21 mouse cellular contexts compared by ENCODE assay signal in the genomic region with DNA sequence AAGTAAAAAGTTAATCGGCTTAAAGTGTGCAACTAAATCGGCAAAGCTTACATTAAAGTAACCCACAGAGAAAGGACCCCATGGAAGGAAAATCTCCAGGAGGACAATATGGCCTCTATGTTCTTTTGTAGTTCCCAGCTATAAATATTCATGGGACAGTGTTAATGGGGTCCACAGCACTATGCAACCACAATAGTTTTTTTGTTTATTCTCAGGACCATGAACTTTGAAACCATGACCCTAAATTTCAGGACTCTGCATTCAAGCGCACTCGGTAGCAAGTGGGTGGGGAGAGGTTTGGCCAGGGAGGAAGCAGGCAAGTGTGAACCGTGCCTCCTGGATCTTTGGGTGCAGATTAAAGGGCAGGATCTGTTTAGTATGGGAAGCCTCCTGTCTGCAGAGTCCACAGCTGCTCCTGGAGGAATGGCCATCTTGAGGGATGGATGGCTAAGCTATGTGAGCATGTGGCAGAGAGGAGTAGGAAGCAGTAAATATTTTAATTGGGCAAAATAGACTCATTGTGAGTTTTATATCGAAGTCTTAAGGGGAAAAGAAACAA. TPM values are rescaled to one million over a fixed set of nuclear protein-coding genes. Genes with fewer than 3 reads are reported as not detected.
DNase-seq lines count a peak whose midpoint lies in the region; ATAC-seq lines count a peak whose summit lies in the region.
"Had no signal": no experiment of that assay in that cellular context is flagged by ENCODE, and none has a peak within 500 bp of the region (broad histone marks: within the 10 kb centered on the region; RNA-seq: fewer than 3 reads in every experiment).

No protein-coding gene starts in this region.

- H3K27ac ChIP-seq in hindbrain, embryonic 11.5 days (ENCODE audit: low read depth, low read length), result peak overlapping the region; percentile 63
- H3K27ac ChIP-seq in hindbrain, embryonic 14.5 days, result no peak overlapping the region
- no peak overlapping the region for H3K27ac ChIP-seq in forebrain, embryonic 13.5 days
- no peak overlapping the region for H3K27ac ChIP-seq in hindbrain, embryonic 13.5 days
- no peak overlapping the region for H3K27ac ChIP-seq in midbrain, embryonic 16.5 days (ENCODE audit: low read length)
- H3K27ac ChIP-seq: gastrocnemius, adult 2 months; heart, embryonic 15.5 days; limb, embryonic 15.5 days had no signal

- no peak overlapping the region for H3K4me2 ChIP-seq in hindbrain, embryonic 11.5 days (replicated peaks; ENCODE audit: low read depth, low read length)
- no peak overlapping the region for H3K4me2 ChIP-seq in hindbrain, embryonic 14.5 days (replicated peaks)
- no peak overlapping the region for H3K4me2 ChIP-seq in forebrain, embryonic 13.5 days
- H3K4me2 ChIP-seq in hindbrain, embryonic 13.5 days, result no peak overlapping the region
- no peak overlapping the region for H3K4me2 ChIP-seq in midbrain, embryonic 16.5 days (ENCODE audit: low read length)
- H3K4me2 ChIP-seq: heart, embryonic 15.5 days; limb, embryonic 15.5 days had no signal

- DNase-seq in hindbrain, embryonic 11.5 days (ENCODE audit: low spot score), result peak; percentile 39
- no peak for DNase-seq in hindbrain, embryonic 14.5 days (ENCODE audit: low spot score)
- no peak for DNase-seq in right cerebral cortex, postnatal 25 days
- DNase-seq in right cerebral cortex, postnatal 14 days, result no peak
- DNase-seq: adrenal gland, postnatal 25 days; cerebellum, adult 2 months; gastrocnemius, adult 2 months; heart, adult 18-20 months; kidney, adult 8-10 months; kidney, postnatal 36 days; lung, postnatal 4 days; right cerebral cortex, adult 18-20 months; spleen, adult 18-20 months had no signal

- no peak overlapping the region for H3K4me3 ChIP-seq in hindbrain, embryonic 11.5 days (ENCODE audit: low read depth, low read length)
- no peak overlapping the region for H3K4me3 ChIP-seq in hindbrain, embryonic 14.5 days (replicated peaks; ENCODE audit: low read length)
- H3K4me3 ChIP-seq in forebrain, embryonic 13.5 days, result no peak overlapping the region
- no peak overlapping the region for H3K4me3 ChIP-seq in hindbrain, embryonic 13.5 days
- H3K4me3 ChIP-seq in midbrain, embryonic 16.5 days (ENCODE audit: low read depth, low read length), result no peak overlapping the region
- H3K4me3 ChIP-seq: gastrocnemius, adult 2 months; heart, embryonic 15.5 days; limb, embryonic 15.5 days had no signal

- 0 out of 2 replicates have a peak, but pooled peaks cover 3% of the 10 kb centered on the region for H3K27me3 ChIP-seq in hindbrain, embryonic 11.5 days (ENCODE audit: control insufficient read depth, insufficient read depth, low read length)
- H3K27me3 ChIP-seq in hindbrain, embryonic 14.5 days (ENCODE audit: control insufficient read depth, insufficient read depth, low read length), result no peaks in the 10 kb centered on the region
- peaks cover 78% of the 10 kb centered on the region for H3K27me3 ChIP-seq in forebrain, embryonic 13.5 days
- H3K27me3 ChIP-seq in hindbrain, embryonic 13.5 days, result 0 out of 2 replicates have a peak, but pooled peaks cover 16% of the 10 kb centered on the region
- peaks cover 18% of the 10 kb centered on the region for H3K27me3 ChIP-seq in midbrain, embryonic 16.5 days (ENCODE audit: control insufficient read depth, insufficient read depth, low read depth, low read length)
- H3K27me3 ChIP-seq: heart, embryonic 15.5 days; limb, embryonic 15.5 days had no signal

- H3K4me1 ChIP-seq in hindbrain, embryonic 11.5 days (replicated peaks; ENCODE audit: control insufficient read depth, insufficient read depth, low read length), result peaks cover 4% of the 10 kb centered on the region; the same call in 1 of the 2 replicates
- peaks cover 15% of the 10 kb centered on the region for H3K4me1 ChIP-seq in hindbrain, embryonic 14.5 days (replicated peaks; ENCODE audit: control insufficient read depth, insufficient read depth, low read length)
- peaks cover 22% of the 10 kb centered on the region for H3K4me1 ChIP-seq in forebrain, embryonic 13.5 days
- peaks cover 39% of the 10 kb centered on the region for H3K4me1 ChIP-seq in hindbrain, embryonic 13.5 days (replicated peaks)
- no peaks in the 10 kb centered on the region for H3K4me1 ChIP-seq in midbrain, embryonic 16.5 days (ENCODE audit: control insufficient read depth, insufficient read depth, low read length)
- H3K4me1 ChIP-seq: heart, embryonic 15.5 days had no signal

- no peaks in the 10 kb centered on the region for H3K36me3 ChIP-seq in hindbrain, embryonic 11.5 days (ENCODE audit: control insufficient read depth, insufficient read depth, low read length)
- no peaks in the 10 kb centered on the region for H3K36me3 ChIP-seq in hindbrain, embryonic 14.5 days (replicated peaks; ENCODE audit: control insufficient read depth, insufficient read depth)
- no peaks in the 10 kb centered on the region for H3K36me3 ChIP-seq in forebrain, embryonic 13.5 days (ENCODE audit: poor library complexity, severe bottlenecking)
- H3K36me3 ChIP-seq in hindbrain, embryonic 13.5 days, result no peaks in the 10 kb centered on the region
- H3K36me3 ChIP-seq in midbrain, embryonic 16.5 days (ENCODE audit: control insufficient read depth, insufficient read depth, low read length), result no peaks in the 10 kb centered on the region
- H3K36me3 ChIP-seq: heart, embryonic 15.5 days; limb, embryonic 15.5 days had no signal

- no peaks in the 10 kb centered on the region for H3K9me3 ChIP-seq in hindbrain, embryonic 11.5 days (ENCODE audit: control insufficient read depth, low read length)
- H3K9me3 ChIP-seq in hindbrain, embryonic 14.5 days (ENCODE audit: control insufficient read depth, low read length), result no peaks in the 10 kb centered on the region
- H3K9me3 ChIP-seq in forebrain, embryonic 13.5 days (replicated peaks), result 0 out of 2 replicates have a peak, but pooled peaks cover 3% of the 10 kb centered on the region
- no peaks in the 10 kb centered on the region for H3K9me3 ChIP-seq in hindbrain, embryonic 13.5 days
- no peaks in the 10 kb centered on the region for H3K9me3 ChIP-seq in midbrain, embryonic 16.5 days (replicated peaks; ENCODE audit: control insufficient read depth, low read length, poor library complexity, severe bottlenecking)
- H3K9me3 ChIP-seq: heart, embryonic 15.5 days; limb, embryonic 15.5 days had no signal

- no peak overlapping the region for H3K9ac ChIP-seq in hindbrain, embryonic 11.5 days (ENCODE audit: low read depth, low read length)
- H3K9ac ChIP-seq in hindbrain, embryonic 14.5 days, result no peak overlapping the region
- H3K9ac ChIP-seq in forebrain, embryonic 13.5 days, result no peak overlapping the region
- H3K9ac ChIP-seq in hindbrain, embryonic 13.5 days, result no peak overlapping the region
- no peak overlapping the region for H3K9ac ChIP-seq in midbrain, embryonic 16.5 days (ENCODE audit: low read depth, low read length)
- H3K9ac ChIP-seq: heart, embryonic 15.5 days; limb, embryonic 15.5 days had no signal

- peak; percentile 83 for ATAC-seq in hindbrain, embryonic 11.5 days (ENCODE audit: low FRiP score)
- ATAC-seq in hindbrain, embryonic 14.5 days (ENCODE audit: low FRiP score), result no peak; the same call in 1 of the 2 replicates
- peak; percentile 55; the same call in 1 of the 2 replicates for ATAC-seq in forebrain, embryonic 13.5 days
- ATAC-seq in hindbrain, embryonic 13.5 days (ENCODE audit: low FRiP score), result 0 out of 2 replicates have a peak, but pooled peaks have one; percentile 39
- peak; percentile 56 for ATAC-seq in midbrain, embryonic 16.5 days
- ATAC-seq: activated CD4-positive, CD25-positive, alpha-beta regulatory T cell, adult 4 months; Patski had no signal

- 32% methylated on average over 6 of the region's 6 CpGs for WGBS in hindbrain, embryonic 11.5 days
- WGBS in hindbrain, embryonic 14.5 days, result 27% methylated on average over 6 of the region's 6 CpGs
- 20% methylated on average over 6 of the region's 6 CpGs for WGBS in forebrain, embryonic 13.5 days
- WGBS in hindbrain, embryonic 13.5 days, result 22% methylated on average over 6 of the region's 6 CpGs
- WGBS in midbrain, embryonic 16.5 days, result 18% methylated on average over 6 of the region's 6 CpGs

RNA-seq across cellular contexts. Expression of a gene that starts 15.7 kb away (rescaled TPM):
- polyA plus RNA-seq in hindbrain, embryonic 11.5 days (2014; fragmentation: Nextera tagmentation; extraction: Ambion mirVana), result 0.63 and 0.76 TPM in 2 replicates
- 0.59 and 1.3 TPM in 2 replicates for polyA plus RNA-seq in hindbrain, embryonic 14.5 days (2014; fragmentation: Nextera tagmentation; extraction: Ambion mirVana)
- 0.89 and 1.1 TPM in 2 replicates for polyA plus RNA-seq in forebrain, embryonic 13.5 days (2015; fragmentation: Nextera tagmentation; extraction: Ambion mirVana)
- polyA plus RNA-seq in hindbrain, embryonic 13.5 days (2015; fragmentation: Nextera tagmentation; extraction: Ambion mirVana), result 0.44 and 0.60 TPM in 2 replicates
- polyA plus RNA-seq in midbrain, embryonic 16.5 days (2015; fragmentation: Nextera tagmentation; extraction: Ambion mirVana), result 1.3 and 1.7 TPM in 2 replicates
- polyA plus RNA-seq: activated CD4-positive, CD25-positive, alpha-beta regulatory T cell, adult 4 months; liver, embryonic 16.5 days had no signal
